Mouse (Mus musculus) midbrain, embryonic 12.5 days (tissue): ENCODE data around the gene Prkar2b. TPM values are rescaled to one million over a fixed set of nuclear protein-coding genes. Genes with fewer than 3 reads are reported as not detected.
"Not testable (repeated sequence)": the region's sequence is repeated elsewhere in the genome, so short reads cannot be mapped to it uniquely, and the experiment has no call there.

ENCODE experiments used
- ATAC-seq: fragments of 200-750 bp; cut with Nextera tagmentation; 2 replicates; pipeline ENCODE4 v1.8.0; 2017; ENCODE audit warnings: low read depth, moderate TSS enrichment, moderate library complexity; ENCODE audit not compliant: low FRiP score
- H3K27ac ChIP-seq: fragments of 300-500 bp; sonication (generic); replicated peaks from 2 replicates; pipeline ENCODE4 v1.5.1; 2016; ENCODE audit warnings: mild to moderate bottlenecking
- H3K27me3 ChIP-seq: fragments of 300-500 bp; sonication (generic); 2 replicates; pipeline ENCODE4 v1.6.1; 2016; ENCODE audit warnings: mild to moderate bottlenecking
- H3K36me3 ChIP-seq: fragments of 300-500 bp; sonication (generic); 2 replicates; pipeline ENCODE4 v1.6.1; 2016
- H3K4me1 ChIP-seq: fragments of 300-500 bp; sonication (generic); 2 replicates; pipeline ENCODE4 v1.6.1; 2016
- H3K4me2 ChIP-seq: fragments of 300-500 bp; sonication (generic); replicated peaks from 2 replicates; pipeline ENCODE4 v1.6.1; 2016; ENCODE audit warnings: mild to moderate bottlenecking, moderate library complexity
- H3K4me3 ChIP-seq: fragments of 300-500 bp; sonication (generic); 2 replicates; pipeline ENCODE4 v1.5.1; 2016; ENCODE audit warnings: mild to moderate bottlenecking
- H3K9ac ChIP-seq: fragments of 300-500 bp; sonication (generic); replicated peaks from 2 replicates; pipeline ENCODE4 v1.6.1; 2016; ENCODE audit warnings: mild to moderate bottlenecking, moderate library complexity
- H3K9me3 ChIP-seq: fragments of 300-500 bp; sonication (generic); 2 replicates; pipeline ENCODE4 v1.6.1; 2016; ENCODE audit warnings: mild to moderate bottlenecking
- WGBS: fragments of 180-500 bp; shearing (Covaris S2); methylation state at CpG from one replicate; pipeline ENCODE4 v1.1.7; 2016; 5-methylcytosine and 5-hydroxymethylcytosine counted together
- polyA plus RNA-seq: library from polyadenylated mRNA; unstranded; fragments of >200 nt; fragmentation: Nextera tagmentation; extraction: Ambion mirVana; gene quantifications from 2 replicates; pipeline ENCODE4 v1.2.1, GENCODE M21; 2016

Prkar2b gene
- polyA plus RNA-seq, 1 experiment from 2014 or later: 77.8 TPM

DNA sequence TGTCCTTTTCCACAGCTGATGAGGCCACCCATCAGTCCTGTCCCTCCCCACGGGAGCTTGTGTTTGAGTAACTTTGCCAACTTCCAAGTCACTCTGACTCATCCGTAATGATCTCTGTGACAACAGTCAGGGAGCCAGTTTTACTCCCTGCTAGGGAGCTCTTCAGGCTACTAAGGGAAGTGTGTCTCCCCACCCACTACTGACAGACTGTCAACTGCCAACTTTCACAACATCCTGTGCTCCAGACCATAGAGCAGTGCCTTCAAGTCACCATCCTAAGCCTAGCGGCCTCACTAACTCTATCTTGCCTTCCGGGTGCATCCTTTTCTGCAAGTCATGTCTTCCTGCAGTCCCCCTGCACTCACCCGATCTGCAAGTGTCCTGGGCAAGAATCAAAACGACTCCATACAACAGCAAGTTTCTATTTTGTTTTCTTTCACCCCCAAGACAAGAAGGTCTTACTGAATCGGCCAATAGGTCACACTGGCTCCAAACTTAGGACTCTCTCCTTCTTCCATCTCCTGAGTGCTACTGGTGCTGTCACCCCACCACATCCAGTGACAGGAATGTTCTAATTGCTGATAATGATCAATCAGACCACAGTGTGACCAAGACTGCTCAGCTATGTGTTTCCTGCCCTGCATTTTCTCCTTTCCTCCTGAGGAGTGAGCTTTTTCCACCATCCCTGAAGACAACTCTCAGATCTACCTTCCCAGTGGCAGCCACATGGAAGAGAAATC, 43.3 kb downstream of the Prkar2b start:
- no peaks in the 10 kb centered on the region for H3K9me3 ChIP-seq
- H3K27me3 ChIP-seq: no peaks in the 10 kb centered on the region
- H3K9ac ChIP-seq: no peak overlapping the region
- no peak overlapping the region for H3K4me2 ChIP-seq
- 72% methylated on average over 7 of the region's 7 CpGs for WGBS
- H3K4me3 ChIP-seq: no peak overlapping the region
- no peak overlapping the region for H3K27ac ChIP-seq
- H3K4me1 ChIP-seq: peaks cover 6% of the 10 kb centered on the region; the same call in 1 of the 2 replicates
- H3K36me3 ChIP-seq: no peaks in the 10 kb centered on the region
- no peak for ATAC-seq

GRCm38 (mm10) chr12:32016472-32016871, 44.6 kb downstream of the Prkar2b start:
- 0 out of 2 replicates have a peak, but pooled peaks cover 3% of the 10 kb centered on the region for H3K36me3 ChIP-seq
- no peaks in the 10 kb centered on the region for H3K9me3 ChIP-seq
- no peak for ATAC-seq
- no peak overlapping the region for H3K27ac ChIP-seq
- H3K4me1 ChIP-seq: peaks cover 6% of the 10 kb centered on the region; the same call in 1 of the 2 replicates
- no peaks in the 10 kb centered on the region for H3K27me3 ChIP-seq
- no peak overlapping the region for H3K4me3 ChIP-seq
- 88% methylated on average over 6 of the region's 6 CpGs for WGBS
- H3K4me2 ChIP-seq: no peak overlapping the region
- H3K9ac ChIP-seq: no peak overlapping the region

DNA sequence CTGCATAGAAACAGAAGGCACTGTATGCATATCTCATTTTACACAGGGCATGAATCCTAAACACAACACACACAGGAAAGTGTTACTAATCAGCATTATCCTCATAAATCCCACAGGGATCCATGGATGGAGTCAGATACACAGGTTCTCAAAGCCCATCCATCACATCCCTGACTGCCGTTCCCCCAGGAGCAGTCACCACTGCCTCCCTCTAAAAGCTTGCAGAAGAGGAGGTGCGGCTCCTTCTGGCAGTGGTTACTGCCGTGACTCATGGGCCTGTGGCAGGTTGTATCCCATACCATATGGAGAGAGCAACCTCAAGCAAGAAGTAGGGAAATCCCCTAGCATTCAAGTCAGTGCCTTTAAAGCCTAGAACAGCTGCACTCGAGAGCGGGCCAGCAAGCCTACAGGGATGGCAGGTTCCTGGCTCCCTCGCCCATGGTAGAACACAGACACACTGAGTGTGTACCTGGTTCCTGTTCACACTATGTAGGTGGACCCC, 45.8 kb downstream of the Prkar2b start:
- Histone ChIP-seq H3K9me3 (peaks cover 5% of the 10 kb centered on the region; the same call in 1 of the 2 replicates), H3K4me3 (no peak overlapping the region), H3K36me3 (0 out of 2 replicates have a peak, but pooled peaks cover 3% of the 10 kb centered on the region), H3K4me1 (peaks cover 6% of the 10 kb centered on the region; the same call in 1 of the 2 replicates), H3K27ac (0 out of 2 replicates have a peak overlapping the region, but pooled peaks have one; percentile 25), H3K27me3 (no peaks in the 10 kb centered on the region), H3K4me2 (no peak overlapping the region), H3K9ac (no peak overlapping the region)
- ATAC-seq: 0 out of 2 replicates have a peak, but pooled peaks have one; percentile 30
- WGBS: 71% methylated on average over 6 of the region's 6 CpGs

GRCm38 (mm10) chr12:32014811-32015210, 46.3 kb downstream of the Prkar2b start:
- WGBS: 78% methylated on average over 7 of the region's 7 CpGs

GRCm38 (mm10) chr12:32012169-32012568, 48.9 kb downstream of the Prkar2b start:
- Histone ChIP-seq H3K27me3 (no peaks in the 10 kb centered on the region), H3K36me3 (0 out of 2 replicates have a peak, but pooled peaks cover 3% of the 10 kb centered on the region), H3K4me2 (no peak overlapping the region), H3K4me1 (peaks cover 6% of the 10 kb centered on the region; the same call in 1 of the 2 replicates), H3K4me3 (no peak overlapping the region), H3K9ac (no peak overlapping the region), H3K27ac (no peak overlapping the region), H3K9me3 (peaks cover 6% of the 10 kb centered on the region; the same call in 1 of the 2 replicates)
- WGBS: 75% methylated on average over 2 of the region's 2 CpGs
- no peak for ATAC-seq

More at GRCm38 (mm10) chr12:32014811-32015210, 46.3 kb downstream of the Prkar2b start:
- Histone ChIP-seq H3K4me3 (no peak overlapping the region), H3K9ac (no peak overlapping the region), H3K4me2 (no peak overlapping the region), H3K36me3 (0 out of 2 replicates have a peak, but pooled peaks cover 3% of the 10 kb centered on the region), H3K27me3 (no peaks in the 10 kb centered on the region), H3K9me3 (peaks cover 6% of the 10 kb centered on the region; the same call in 1 of the 2 replicates), H3K4me1 (peaks cover 6% of the 10 kb centered on the region; the same call in 1 of the 2 replicates), H3K27ac (no peak overlapping the region)
- ATAC-seq: no peak

DNA sequence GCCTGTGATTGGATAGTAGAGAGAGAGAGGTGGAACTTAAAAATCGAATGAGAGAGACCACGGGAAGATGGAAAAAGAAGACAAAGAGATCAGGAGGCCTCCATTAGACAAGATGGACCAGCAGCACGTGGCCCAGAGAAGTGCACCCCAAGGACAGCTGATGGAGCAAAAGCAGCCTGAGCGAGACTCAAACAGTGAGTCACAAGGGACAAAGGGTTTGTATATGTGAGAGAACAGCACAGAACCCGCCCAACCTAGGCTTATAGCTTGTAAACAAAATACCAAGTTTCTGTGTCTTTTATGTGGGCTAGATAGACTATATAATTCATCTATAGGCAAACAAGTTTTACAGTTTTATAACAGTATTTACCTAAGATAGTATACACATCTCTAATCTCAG, 50.0 kb downstream of the Prkar2b start:
- H3K4me3 ChIP-seq: no peak overlapping the region
- H3K4me1 ChIP-seq: peaks cover 6% of the 10 kb centered on the region; the same call in 1 of the 2 replicates
- ATAC-seq: no peak
- no peak overlapping the region for H3K4me2 ChIP-seq
- H3K36me3 ChIP-seq: 0 out of 2 replicates have a peak, but pooled peaks cover 3% of the 10 kb centered on the region
- no peak overlapping the region for H3K27ac ChIP-seq
- peaks cover 6% of the 10 kb centered on the region; the same call in 1 of the 2 replicates for H3K9me3 ChIP-seq
- no peak overlapping the region for H3K9ac ChIP-seq
- WGBS: 90% methylated on average over 5 of the region's 5 CpGs
- no peaks in the 10 kb centered on the region for H3K27me3 ChIP-seq

DNA sequence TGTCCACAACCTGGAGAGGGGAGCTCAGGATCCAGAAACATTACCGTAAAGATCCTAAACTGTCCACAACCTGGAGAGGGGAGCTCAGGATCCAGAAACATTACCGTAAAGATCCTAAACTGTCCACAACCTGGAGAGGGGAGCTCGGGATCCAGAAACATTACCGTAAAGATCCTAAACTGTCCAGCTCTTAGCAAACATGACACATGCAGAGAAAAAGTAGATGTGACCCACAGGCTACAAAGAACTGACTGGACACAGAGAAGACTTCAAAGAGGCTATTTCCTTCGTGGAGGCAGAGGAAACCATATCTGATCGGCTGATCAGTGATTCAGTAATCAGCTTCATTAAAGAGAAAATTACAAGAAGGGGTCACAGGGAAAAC, 51.1 kb downstream of the Prkar2b start:
- H3K4me1 ChIP-seq, H3K27ac ChIP-seq, H3K4me2 ChIP-seq, H3K36me3 ChIP-seq, H3K9me3 ChIP-seq, ATAC-seq, H3K9ac ChIP-seq, H3K4me3 ChIP-seq, H3K27me3 ChIP-seq: not testable (repeated sequence)
- WGBS: 54% methylated on average over 5 of the region's 6 CpGs

DNA sequence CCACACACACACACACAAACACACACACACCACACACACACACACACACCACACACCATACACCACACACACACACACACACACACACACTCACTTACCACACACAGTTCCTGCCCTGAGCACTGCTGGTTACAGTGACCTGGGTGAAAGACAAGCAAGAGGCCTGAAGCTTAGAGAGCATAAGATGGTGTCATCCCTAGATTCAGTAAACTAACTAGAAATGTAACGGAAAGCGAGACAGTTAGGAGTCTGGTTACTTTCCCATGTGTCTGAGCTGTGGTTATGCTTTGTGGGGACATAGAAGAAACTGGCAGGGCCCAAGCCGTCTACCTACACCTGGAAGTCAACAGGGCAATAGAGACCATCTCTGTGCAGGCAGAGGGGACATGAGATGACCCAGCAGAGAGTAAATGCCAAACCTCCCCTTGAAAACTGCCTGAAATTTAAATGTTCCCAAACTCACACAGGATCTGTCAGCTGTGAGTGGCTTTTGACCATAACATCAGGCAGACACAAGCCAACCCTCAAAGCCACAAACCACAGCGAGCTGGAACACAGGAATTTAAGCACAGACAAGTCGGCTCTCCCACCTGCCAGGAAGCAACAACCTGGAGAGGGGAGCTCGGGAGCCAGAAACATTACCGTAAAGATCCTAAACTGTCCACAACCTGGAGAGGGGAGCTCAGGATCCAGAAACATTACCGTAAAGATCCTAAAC, 51.7 kb downstream of the Prkar2b start:
- 17% methylated on average over 8 of the region's 8 CpGs for WGBS
- Histone ChIP-seq H3K4me2 (no peak overlapping the region), H3K27ac (no peak overlapping the region), H3K4me3 (no peak overlapping the region), H3K9ac (no peak overlapping the region), H3K9me3 (peaks cover 10% of the 10 kb centered on the region; the same call in 1 of the 2 replicates), H3K36me3 (0 out of 2 replicates have a peak, but pooled peaks cover 3% of the 10 kb centered on the region), H3K27me3 (no peaks in the 10 kb centered on the region), H3K4me1 (no peaks in the 10 kb centered on the region)
- no peak for ATAC-seq

GRCm38 (mm10) chr12:32008728-32009127, 52.4 kb downstream of the Prkar2b start:
- 0 out of 2 replicates have a peak, but pooled peaks cover 3% of the 10 kb centered on the region for H3K36me3 ChIP-seq
- peaks cover 10% of the 10 kb centered on the region; the same call in 1 of the 2 replicates for H3K9me3 ChIP-seq
- WGBS: 83% methylated on average over 5 of the region's 5 CpGs
- H3K9ac ChIP-seq: no peak overlapping the region
- H3K4me2 ChIP-seq: no peak overlapping the region
- H3K4me1 ChIP-seq: no peaks in the 10 kb centered on the region
- H3K27ac ChIP-seq: no peak overlapping the region
- no peak for ATAC-seq
- H3K27me3 ChIP-seq: no peaks in the 10 kb centered on the region
- no peak overlapping the region for H3K4me3 ChIP-seq

GRCm38 (mm10) chr12:32007646-32008045, 53.5 kb downstream of the Prkar2b start:
- WGBS: 75% methylated on average over 4 of the region's 4 CpGs
- no peak overlapping the region for H3K27ac ChIP-seq
- H3K27me3 ChIP-seq: no peaks in the 10 kb centered on the region
- H3K36me3 ChIP-seq: 0 out of 2 replicates have a peak, but pooled peaks cover 3% of the 10 kb centered on the region
- H3K4me2 ChIP-seq: no peak overlapping the region
- H3K4me3 ChIP-seq: no peak overlapping the region
- ATAC-seq: no peak
- H3K9me3 ChIP-seq: peaks cover 10% of the 10 kb centered on the region; the same call in 1 of the 2 replicates
- H3K9ac ChIP-seq: no peak overlapping the region
- no peaks in the 10 kb centered on the region for H3K4me1 ChIP-seq

DNA sequence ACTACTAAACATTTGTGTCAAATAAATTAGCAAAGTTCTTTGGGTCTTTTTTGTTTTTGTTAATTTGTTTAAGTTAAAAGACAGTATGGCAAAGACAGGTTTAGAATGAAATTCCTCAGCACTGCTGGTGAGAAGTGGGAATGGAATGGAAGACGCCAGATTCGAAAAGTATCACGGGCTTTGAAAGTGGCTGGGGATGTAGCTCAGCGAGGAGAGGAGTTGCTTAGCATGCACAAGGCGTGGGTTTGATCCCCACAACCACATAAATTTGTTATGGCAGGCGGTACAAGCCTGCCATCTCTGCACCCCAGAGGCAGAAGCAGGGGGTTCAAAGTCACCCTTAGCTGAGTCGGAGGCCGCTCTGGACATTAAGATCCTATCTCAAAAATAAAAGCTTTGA, 54.1 kb downstream of the Prkar2b start:
- WGBS: 90% methylated on average over 8 of the region's 8 CpGs
- Histone ChIP-seq H3K4me3 (no peak overlapping the region), H3K9me3 (peaks cover 10% of the 10 kb centered on the region; the same call in 1 of the 2 replicates), H3K27me3 (no peaks in the 10 kb centered on the region), H3K4me2 (no peak overlapping the region), H3K27ac (no peak overlapping the region), H3K4me1 (no peaks in the 10 kb centered on the region), H3K36me3 (0 out of 2 replicates have a peak, but pooled peaks cover 2% of the 10 kb centered on the region), H3K9ac (no peak overlapping the region)
- ATAC-seq: no peak
